Mouse (Mus musculus): Measurements from ENCODE around the gene Samd1.
"Not testable (repeated sequence)": the region's sequence is repeated elsewhere in the genome, so short reads cannot be mapped to it uniquely, and the experiment has no call there.

Gene Samd1

DNA sequence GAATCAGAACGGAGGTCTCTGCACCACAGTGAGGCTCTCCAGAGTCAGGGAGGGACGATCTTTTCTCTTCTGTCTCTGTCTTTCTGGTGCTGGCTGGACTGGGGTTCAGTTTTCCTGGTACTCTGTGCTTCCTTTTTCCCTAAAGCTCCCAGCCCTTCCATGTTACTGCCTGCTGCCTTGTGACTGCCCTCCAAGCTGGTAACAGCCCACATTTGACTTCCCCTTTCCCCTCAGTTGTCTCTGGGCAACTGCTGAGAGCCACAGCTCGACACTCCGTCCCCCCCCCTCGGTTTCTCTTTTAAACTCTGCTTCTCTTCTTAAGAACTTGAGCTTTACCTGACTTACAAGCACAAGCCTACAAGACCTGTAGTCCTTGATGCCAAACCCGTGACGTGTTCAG is 8.2 kb upstream of the Samd1 start:
- DNase-seq, result no peak

- no peak for DNase-seq
Measured at GRCm38 (mm10) chr8:83990170-83990569, 7.3 kb upstream of the Samd1 start.

DNA sequence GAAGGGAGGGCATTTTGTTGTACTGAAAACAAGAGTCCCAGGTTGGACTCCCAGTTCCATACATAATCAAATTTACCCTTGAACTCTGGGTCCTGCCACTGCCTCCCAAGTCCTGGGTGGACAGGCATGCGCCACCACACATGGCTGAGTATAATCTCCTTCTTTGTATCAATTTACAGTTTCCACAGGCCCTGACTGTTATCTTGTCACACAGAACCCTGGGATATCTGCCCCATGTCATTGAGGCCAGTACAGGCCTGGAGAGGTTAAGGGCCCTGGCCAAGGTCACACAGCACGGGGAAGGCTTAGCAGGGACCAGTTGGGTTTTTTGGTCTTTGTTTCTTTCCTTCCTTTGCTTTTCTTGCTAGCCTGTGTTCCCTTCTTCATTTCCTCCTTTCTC is 5.0 kb upstream of the Samd1 start:
- no peak for DNase-seq

- no peak for DNase-seq
Measured at GRCm38 (mm10) chr8:83994030-83994429, 3.4 kb upstream of the Samd1 start.

DNA sequence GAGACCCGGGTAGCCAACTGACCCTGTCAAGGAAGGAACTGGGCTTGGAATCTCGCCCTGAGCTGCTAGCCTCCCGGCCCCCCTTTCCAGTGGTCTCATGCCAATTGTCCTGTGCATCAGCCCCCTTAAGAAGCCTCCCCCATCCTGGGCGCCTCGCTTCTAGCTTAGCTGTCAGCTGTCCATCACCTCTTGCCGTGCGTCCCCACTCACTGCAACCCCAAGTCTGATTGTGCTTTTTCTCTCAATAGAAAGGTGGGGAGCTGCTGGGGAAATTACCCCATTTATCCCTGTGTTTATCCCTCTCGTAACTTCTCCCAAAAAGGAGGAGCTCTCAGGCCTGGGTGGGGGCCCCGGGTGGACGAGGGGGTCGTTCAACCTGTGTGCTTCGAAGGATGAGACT is 1.5 kb upstream of the Samd1 start:
- DNase-seq, result peak; percentile 30

GRCm38 (mm10) chr8:83996567-83997505 is 636 bp upstream of the Samd1 start:
- DNase-seq, result peak; percentile 81

DNA sequence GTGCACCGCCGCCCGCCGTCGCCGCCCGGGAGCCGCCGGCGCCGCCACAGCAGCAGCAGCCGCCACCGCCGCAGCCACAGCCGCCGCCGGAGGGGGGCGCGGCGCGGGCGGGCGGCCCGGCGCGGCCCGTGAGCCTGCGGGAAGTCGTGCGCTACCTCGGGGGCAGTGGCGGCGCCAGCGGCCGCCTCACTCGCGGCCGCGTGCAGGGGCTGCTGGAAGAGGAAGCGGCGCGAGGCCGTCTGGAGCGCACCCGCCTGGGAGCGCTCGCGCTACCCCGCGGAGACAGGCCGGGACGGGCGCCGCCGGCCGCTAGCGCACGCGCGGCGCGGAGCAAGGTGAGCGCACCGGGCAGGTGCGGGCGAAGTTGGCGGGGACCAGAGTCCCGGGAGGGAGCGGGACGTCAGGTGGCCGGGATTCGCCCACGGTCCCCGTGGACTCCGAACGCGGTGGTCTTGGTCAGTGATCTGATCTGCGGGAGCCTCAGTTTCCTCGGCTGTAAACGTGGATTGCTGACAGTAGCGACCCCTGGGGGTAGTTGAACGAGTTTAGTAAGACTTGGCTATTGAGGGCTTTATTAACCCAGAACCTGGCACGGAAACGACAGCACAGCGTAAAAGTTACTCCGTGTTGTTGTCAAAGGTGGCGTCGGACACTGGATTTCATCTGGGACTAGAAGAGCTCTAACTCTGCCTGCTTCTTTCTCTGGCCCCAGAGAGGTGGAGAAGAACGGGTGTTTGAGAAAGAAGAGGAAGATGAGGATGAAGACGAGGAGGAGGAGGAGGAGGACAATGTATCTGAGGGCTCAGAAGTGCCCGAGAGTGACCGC is 972 bp downstream of the Samd1 start:
- DNase-seq, result peak; percentile 80

- DNase-seq, result peak; percentile 22
Measured at GRCm38 (mm10) chr8:83999057-83999705, 1.7 kb downstream of the Samd1 start.

- DNase-seq, result no peak
Measured at GRCm38 (mm10) chr8:83999825-84000224, 2.4 kb downstream of the Samd1 start.

GRCm38 (mm10) chr8:84001281-84002000 is 4.0 kb downstream of the Samd1 start, which contains the start of gene 1700067K01Rik:
Gene 1700067K01Rik, plus strand, starts transcription at chr8:84001502.
- DNase-seq, result peak; percentile 26

DNA sequence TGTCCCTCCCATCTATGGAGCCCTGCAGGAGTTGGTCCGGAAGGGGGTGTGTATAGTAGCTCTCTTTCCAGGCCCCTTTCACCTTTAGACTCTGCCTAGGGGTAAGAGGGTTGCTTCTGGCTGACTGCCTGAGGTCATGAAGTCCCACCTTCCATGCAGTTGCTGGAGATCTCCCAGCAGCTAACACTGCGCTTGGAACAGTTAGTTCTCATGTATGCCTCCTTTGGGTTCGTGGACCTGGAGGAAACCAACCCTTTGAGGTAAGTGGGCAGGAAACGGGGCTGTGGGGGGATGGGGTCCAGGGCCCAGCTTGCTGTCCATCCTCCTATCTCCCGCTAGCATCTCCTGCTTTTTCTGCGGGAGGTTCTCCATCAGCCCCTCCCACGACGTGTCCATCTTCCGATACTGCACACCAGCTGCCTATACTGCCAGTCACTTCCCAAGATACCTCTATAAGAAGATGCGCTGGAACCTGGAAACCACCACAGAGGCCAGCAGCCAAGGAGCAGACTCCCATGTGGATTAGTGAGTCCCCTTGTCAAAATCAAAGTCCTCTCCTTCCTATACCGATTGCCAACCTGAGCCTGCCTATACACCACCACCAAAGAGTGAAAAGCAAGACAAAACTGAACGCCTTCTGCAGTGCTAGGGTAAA is 5.6 kb downstream of the Samd1 start:
- DNase-seq, result no peak

GRCm38 (mm10) chr8:84003612-84004246 is 6.3 kb downstream of the Samd1 start:
- no peak for DNase-seq

DNA sequence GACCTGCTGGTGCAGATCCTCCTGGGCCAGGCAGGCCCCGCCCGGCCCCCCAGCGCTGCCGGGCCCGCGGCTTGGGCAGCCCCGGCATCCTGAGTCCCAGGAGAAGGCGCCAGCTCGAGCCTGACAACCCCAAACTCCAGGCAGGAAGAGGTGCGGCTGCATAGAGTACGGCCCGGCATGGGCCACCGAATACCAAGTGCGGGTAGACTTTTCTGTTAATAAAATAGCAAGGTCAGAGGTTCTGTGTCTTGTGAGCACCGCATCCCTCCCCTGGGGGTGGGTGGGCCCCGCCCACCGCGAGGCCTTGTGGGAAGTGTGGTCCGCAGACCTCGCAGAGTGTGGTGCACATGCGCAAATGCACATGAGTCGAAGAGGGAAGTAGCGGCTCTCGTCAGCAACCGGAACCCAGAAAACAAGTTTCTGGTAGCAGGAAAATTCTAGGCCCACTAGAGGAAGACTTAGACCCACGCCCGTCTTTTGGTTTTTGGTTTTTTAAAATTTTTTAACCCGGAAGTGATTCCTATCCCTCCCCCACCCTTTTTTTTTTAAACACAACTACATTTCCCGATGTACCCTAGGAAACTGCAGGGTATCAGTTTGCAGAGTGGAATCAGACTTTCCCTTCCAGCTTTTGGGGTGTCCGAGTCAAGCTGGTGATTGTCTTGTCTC is 7.2 kb downstream of the Samd1 start:
- DNase-seq, result peak; percentile 96

- DNase-seq, result not testable (repeated sequence)
Measured at GRCm38 (mm10) chr8:84005502-84005901, 8.0 kb downstream of the Samd1 start.

DNA sequence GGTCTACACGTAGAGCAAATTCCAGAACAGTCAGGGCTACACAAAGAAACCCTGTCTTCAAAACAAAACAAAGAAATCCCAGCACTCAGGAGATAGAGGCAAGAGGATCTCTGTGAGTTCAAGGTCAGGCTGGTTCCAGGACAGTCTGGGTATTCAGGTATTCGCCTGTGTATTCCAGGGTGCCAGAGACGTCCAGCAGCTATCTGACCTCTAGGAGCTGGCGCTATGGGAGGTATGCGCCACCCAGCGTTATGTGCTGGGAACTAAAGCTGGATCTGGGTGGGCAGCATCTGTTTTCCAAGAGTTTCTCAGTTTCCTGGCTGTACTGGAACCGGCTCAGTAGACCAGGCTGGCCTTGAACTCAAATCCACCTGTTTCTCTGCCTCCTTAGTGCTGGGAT is 10.9 kb downstream of the Samd1 start:
- no peak for DNase-seq

DNA sequence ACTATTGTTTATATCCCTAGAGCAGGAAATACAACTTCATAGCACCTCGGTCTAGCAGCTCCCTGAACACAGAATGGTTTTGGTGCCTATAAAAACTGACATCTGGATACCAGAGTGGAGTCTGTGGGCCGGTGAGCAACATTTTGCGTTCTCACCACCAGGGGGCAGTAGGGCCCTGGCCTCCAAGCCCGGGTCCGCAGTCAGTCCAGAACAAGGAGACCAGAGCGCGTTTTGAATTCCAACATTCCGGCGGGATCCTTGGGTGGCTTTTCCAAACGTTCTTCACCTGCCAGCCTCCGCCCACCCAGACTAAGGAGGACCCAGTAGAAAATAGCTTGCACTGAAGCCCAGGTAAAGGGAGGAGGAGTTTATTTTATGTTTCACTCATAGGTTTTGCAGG is 12.4 kb downstream of the Samd1 start:
- DNase-seq, result peak; percentile 89

DNA sequence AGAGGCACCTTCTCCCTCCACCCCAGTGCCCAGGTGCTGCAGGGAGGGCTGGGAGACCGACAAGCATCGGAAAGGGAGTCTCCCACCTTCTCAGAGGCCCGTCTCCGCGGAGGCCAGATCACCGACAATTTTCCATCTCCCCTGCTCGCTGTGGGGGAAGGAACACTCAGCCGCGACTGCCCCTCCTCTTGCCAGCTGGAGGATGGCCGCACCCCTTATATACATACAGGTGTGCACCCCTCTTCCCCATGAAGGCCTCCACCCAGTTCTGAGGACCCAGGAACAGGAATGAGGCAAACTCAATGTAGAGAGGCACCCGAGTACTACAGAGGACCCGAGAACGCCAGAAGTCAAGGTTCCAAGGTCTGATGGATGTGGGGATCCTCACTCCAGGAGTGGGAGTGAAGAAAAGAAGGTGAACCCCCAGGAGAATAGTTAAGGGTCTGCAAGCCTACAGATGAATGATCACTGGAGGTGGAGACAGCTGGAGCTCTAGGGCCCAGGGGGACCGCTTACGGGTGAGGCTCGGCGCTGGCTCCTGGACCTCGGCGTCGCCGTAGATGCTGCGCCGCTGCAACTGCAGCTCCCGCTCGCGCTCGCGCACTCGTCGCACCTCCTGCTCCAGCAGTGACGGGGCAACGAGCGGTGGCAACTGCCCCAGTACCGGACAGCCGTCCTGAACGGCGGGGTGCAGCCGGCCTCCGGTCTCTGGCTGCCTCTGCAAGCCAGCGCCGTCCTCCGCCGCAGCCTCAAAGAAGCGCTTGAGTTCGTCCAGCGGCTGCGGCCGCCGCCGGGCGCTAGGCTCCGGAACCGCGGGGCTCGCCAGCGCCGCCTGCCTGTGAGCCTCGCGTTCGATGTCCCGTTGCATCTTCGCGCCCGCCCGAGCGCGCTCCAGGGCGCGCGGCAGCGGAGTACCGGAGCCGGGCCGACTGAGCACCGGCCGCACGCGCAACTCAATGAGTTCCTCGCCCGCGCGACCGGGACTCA is 13.4 kb downstream of the Samd1 start:
- DNase-seq, result peak; percentile 88

- DNase-seq, result peak; percentile 41
Measured at GRCm38 (mm10) chr8:84011705-84012498, 14.4 kb downstream of the Samd1 start, which contains the start of gene 2210011C24Rik. Gene 2210011C24Rik, minus strand, starts transcription at chr8:84012171.
